Mouse (Mus musculus) hindbrain, embryonic 16.5 days (tissue): Measurements from ENCODE around the gene Serpinb12. TPM values are rescaled to one million over a fixed set of nuclear protein-coding genes. Genes with fewer than 3 reads are reported as not detected.

Experiments
- ATAC-seq: fragments of 200-750 bp; cut with Nextera tagmentation; 2 replicates; pipeline ENCODE4 v1.8.0; 2017; ENCODE audit warnings: moderate TSS enrichment, moderate library complexity
- H3K27ac ChIP-seq: fragments of 300-500 bp; sonication (generic); 2 replicates; pipeline ENCODE4 v1.5.1; 2014; ENCODE audit warnings: low read depth, mild to moderate bottlenecking, control low read depth, low read length, moderate library complexity
- H3K27me3 ChIP-seq: fragments of 300-500 bp; sonication (generic); replicated peaks from 2 replicates; pipeline ENCODE4 v1.6.1; 2014; ENCODE audit warnings: low read length; ENCODE audit not compliant: control insufficient read depth, insufficient read depth
- H3K36me3 ChIP-seq: fragments of 300-500 bp; sonication (generic); 2 replicates; pipeline ENCODE4 v1.6.1; 2014; ENCODE audit warnings: mild to moderate bottlenecking, low read length, moderate library complexity, mixed read lengths; ENCODE audit not compliant: control insufficient read depth, insufficient read depth
- H3K4me1 ChIP-seq: fragments of 300-500 bp; sonication (generic); 2 replicates; pipeline ENCODE4 v1.6.1; 2014; ENCODE audit warnings: low read depth, low read length; ENCODE audit not compliant: control insufficient read depth, insufficient read depth
- H3K4me2 ChIP-seq: fragments of 300-500 bp; sonication (generic); 2 replicates; pipeline ENCODE4 v1.6.1; 2014; ENCODE audit warnings: mild to moderate bottlenecking, low read length, control low read depth, moderate library complexity
- H3K4me3 ChIP-seq: fragments of 300-500 bp; sonication (generic); 2 replicates; pipeline ENCODE4 v1.5.1; 2014; ENCODE audit warnings: mild to moderate bottlenecking, low read length, control low read depth, moderate library complexity
- H3K9ac ChIP-seq: fragments of 300-500 bp; sonication (generic); 2 replicates; pipeline ENCODE4 v1.6.1; 2014; ENCODE audit warnings: low read depth, mild to moderate bottlenecking, control low read depth, low read length, moderate library complexity
- H3K9me3 ChIP-seq: fragments of 300-500 bp; sonication (generic); 2 replicates; pipeline ENCODE4 v1.6.1; 2014; ENCODE audit warnings: mild to moderate bottlenecking, low read length, moderate library complexity; ENCODE audit not compliant: control insufficient read depth
- WGBS: fragments of 180-500 bp; shearing (Covaris S2); extraction: QIAGEN DNeasy Blood & Tissue Kit; methylation state at CpG from one replicate; pipeline ENCODE4 v1.1.7; 2014; 5-methylcytosine and 5-hydroxymethylcytosine counted together
- polyA plus RNA-seq: library from polyadenylated mRNA; unstranded; fragments of >200 nt; fragmentation: Nextera tagmentation; extraction: Ambion mirVana; gene quantifications from 2 replicates; pipeline ENCODE4 v1.2.1, GENCODE M21; 2015

The Serpinb12 gene
- polyA plus RNA-seq, 1 experiment from 2014 or later, result 0.23 TPM

- H3K9me3 ChIP-seq, result no peaks in the 10 kb centered on the region
- no peak overlapping the region for H3K9ac ChIP-seq
- H3K36me3 ChIP-seq, result no peaks in the 10 kb centered on the region
- H3K4me2 ChIP-seq, result no peak overlapping the region
- H3K27ac ChIP-seq, result no peak overlapping the region
- H3K4me1 ChIP-seq, result no peaks in the 10 kb centered on the region
- no peaks in the 10 kb centered on the region for H3K27me3 ChIP-seq
- WGBS, result 74% methylated on average over 2 of the region's 2 CpGs
- ATAC-seq, result no peak
- H3K4me3 ChIP-seq, result no peak overlapping the region
Measured at GRCm38 (mm10) chr1:106983865-106984264, 49.6 kb downstream of the Serpinb12 start.

- no peaks in the 10 kb centered on the region for H3K27me3 ChIP-seq
- H3K4me1 ChIP-seq, result no peaks in the 10 kb centered on the region
- ATAC-seq, result no peak
- H3K9me3 ChIP-seq, result no peaks in the 10 kb centered on the region
- no peak overlapping the region for H3K9ac ChIP-seq
- H3K27ac ChIP-seq, result no peak overlapping the region
- H3K36me3 ChIP-seq, result no peaks in the 10 kb centered on the region
- H3K4me2 ChIP-seq, result no peak overlapping the region
- 76% methylated on average over 13 of the region's 13 CpGs for WGBS
- H3K4me3 ChIP-seq, result no peak overlapping the region
Measured at GRCm38 (mm10) chr1:107000424-107000823, 66.2 kb downstream of the Serpinb12 start.

DNA sequence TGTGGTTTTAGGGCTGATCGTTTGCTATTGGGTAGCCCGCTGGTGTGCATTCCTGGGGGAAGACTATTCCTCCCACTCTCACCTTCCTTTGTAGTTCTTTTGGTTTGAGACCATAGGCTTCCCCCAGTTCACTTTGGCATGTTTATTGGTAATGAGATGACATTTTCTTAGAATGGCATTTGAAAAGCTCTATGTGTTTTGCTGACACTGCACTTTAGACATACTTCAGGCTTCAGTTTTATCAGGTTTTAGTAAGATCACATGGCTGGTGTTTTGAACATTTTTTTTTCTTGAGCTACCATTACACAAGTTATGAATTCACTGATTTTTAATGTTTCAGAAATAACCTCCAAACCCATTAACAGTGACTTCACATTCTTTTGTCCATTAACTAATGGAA lies 67.5 kb downstream of the Serpinb12 start:
- Histone ChIP-seq H3K27ac (no peak overlapping the region), H3K27me3 (no peaks in the 10 kb centered on the region), H3K9ac (no peak overlapping the region), H3K9me3 (no peaks in the 10 kb centered on the region), H3K4me3 (no peak overlapping the region), H3K36me3 (no peaks in the 10 kb centered on the region), H3K4me1 (no peaks in the 10 kb centered on the region), H3K4me2 (no peak overlapping the region)
- WGBS, result 83% methylated on average over 2 of the region's 2 CpGs
- ATAC-seq, result no peak

DNA sequence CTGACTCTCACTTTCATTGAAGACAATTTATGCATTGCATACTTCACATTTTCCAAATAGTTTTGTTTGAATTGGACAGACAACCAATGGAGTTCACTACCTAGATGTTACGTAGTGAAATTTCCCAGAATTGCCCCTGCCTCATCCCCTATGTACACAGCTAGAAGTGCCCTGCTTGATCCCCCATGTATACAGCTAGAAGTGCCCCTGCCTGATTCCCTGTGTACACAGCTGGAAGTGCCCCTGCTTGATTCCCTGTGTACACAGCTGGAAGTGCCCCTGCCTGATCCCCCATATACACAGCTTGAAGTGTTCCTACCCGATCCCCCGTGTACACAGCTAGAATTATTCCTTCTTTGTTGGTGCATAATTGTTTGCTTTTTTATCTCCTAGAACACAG lies 72.1 kb downstream of the Serpinb12 start:
- no peak for ATAC-seq
- Histone ChIP-seq H3K9me3 (no peaks in the 10 kb centered on the region), H3K4me2 (no peak overlapping the region), H3K4me1 (no peaks in the 10 kb centered on the region), H3K27ac (no peak overlapping the region), H3K9ac (no peak overlapping the region), H3K27me3 (no peaks in the 10 kb centered on the region), H3K36me3 (no peaks in the 10 kb centered on the region), H3K4me3 (no peak overlapping the region)
- WGBS, result 73% methylated on average over 3 of the region's 3 CpGs

Other genes starting within 250 kb of the Serpinb12 start
- 16.4 and 17.5 TPM in 2 replicates for gene Bcl2, start 220.2 kb upstream of the Serpinb12 start, polyA plus RNA-seq
- gene Kdsr, start 174.7 kb upstream of the Serpinb12 start, polyA plus RNA-seq, result 14.9 and 16.3 TPM in 2 replicates
- gene Vps4b, start 137.7 kb upstream of the Serpinb12 start, polyA plus RNA-seq, result 25.8 and 32.0 TPM in 2 replicates
- not detected in 2 replicates for gene Serpinb5, start 73.3 kb upstream of the Serpinb12 start, polyA plus RNA-seq
- gene Serpinb13, start 46.5 kb downstream of the Serpinb12 start, polyA plus RNA-seq, result not detected in 2 replicates
- 0.09 TPM in 1 of 2 replicates, not detected in the other for gene Serpinb3a, start 117.9 kb downstream of the Serpinb12 start, polyA plus RNA-seq
- gene Serpinb3d, start 149.1 kb downstream of the Serpinb12 start, polyA plus RNA-seq, result 0.13 TPM in 1 of 2 replicates, not detected in the other